Mouse (Mus musculus): Measurements from ENCODE around the gene Macrod1. TPM values are rescaled to one million over a fixed set of nuclear protein-coding genes. Genes with fewer than 3 reads are reported as not detected.

Macrod1 gene
- total RNA-seq, 4 experiments from 2014 or later: 27.7 to 64.8 (median 40.3) TPM

DNA sequence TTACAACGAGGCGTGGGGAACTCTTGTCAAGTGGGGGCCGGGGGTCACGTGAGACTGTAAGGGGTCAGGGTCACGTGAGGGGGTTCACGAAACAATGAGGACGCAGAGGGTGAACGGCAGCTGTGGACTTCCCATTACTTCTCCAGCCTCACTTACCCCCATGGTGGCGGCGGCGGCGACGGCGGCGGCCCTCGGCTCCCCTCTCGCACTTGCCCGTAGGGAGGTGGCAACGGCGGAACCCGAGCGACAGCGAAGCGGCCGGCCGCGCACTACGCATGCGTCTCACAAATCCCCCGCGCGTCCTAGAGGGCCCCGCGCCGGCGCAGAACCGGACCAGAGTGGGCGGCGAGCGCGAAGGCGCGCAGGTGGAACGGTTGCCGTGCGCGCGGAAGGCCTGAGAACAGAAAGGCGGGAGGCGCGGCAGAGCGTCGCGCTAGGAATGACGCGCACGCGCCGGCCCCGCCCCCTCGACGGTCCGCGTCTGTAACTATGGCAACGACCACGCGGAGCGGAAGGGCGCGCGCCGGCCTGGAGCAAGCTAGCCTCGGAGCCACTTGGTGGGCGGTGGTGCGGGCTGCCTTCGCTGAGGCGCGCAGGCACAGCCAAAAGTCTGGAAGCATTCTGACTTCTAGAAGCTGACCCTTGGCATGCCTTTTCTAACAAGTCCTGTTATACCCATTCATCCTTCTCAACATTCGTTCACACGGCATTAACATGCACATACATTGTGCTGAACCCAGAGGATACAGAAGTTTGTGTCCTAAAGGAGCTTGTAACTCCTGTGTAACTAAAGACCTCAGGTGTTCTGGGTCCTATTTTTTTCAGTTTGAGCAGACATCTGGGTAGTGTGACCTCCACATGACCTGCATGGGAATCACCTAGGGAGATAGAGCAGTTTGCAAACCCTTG lies 184.4 kb downstream of the Macrod1 start, which contains the start of gene Naa40:
Naa40 (minus strand) TSS at position 402 of the 909 bp plus-strand sequence.
- DNase-seq: peak; percentile 85

DNA sequence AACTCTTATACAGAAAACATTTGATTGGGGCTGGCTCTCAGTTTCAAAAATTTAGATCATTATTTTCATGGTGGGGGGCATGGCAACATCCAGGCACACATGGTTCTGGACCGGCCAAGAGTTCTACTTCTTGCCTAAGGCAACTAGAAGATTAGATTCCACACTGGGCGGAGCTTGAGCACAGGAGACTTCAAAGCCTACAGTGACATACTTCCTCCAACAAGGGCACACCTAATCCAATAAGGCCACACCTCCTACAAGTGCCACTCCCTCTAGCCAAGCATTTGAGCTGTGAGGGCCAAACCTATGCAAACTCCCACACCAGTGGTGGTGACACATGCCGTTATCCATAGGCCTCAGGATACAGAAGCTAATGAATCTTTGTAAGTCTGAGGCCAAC lies 189.4 kb downstream of the Macrod1 start:
- no peak for DNase-seq

Other genes with a start within 250 kb of the Macrod1 start
- 10 to 100 TPM; 30.2 to 42.5 (median 36.1) TPM for gene Rps6ka4, start 216.2 kb upstream of the Macrod1 start, total RNA-seq (2022)
- gene Ccdc88b, start 198.6 kb upstream of the Macrod1 start, total RNA-seq (2022): 1 to 10 TPM; 1.7 to 3.6 (median 2.4) TPM
- gene Trmt112, start 147.1 kb upstream of the Macrod1 start, total RNA-seq (2022): 100 to 1,000 TPM in 2 of 4 experiments, 10 to 100 TPM in 2; 83.2 to 116 (median 99.0) TPM
- 100 to 1,000 TPM; 197 to 273 (median 224) TPM for gene Prdx5, start 146.7 kb upstream of the Macrod1 start, total RNA-seq (2022)
- gene Esrra, start 135.0 kb upstream of the Macrod1 start, total RNA-seq (2022): 10 to 100 TPM; 38.3 to 45.1 (median 44.1) TPM
- not detected for gene Catsperz, start 131.4 kb upstream of the Macrod1 start, total RNA-seq (2022)
- gene Kcnk4, start 122.3 kb upstream of the Macrod1 start, total RNA-seq (2022): under 1 TPM in 2 of 4 experiments, not detected in 2; 0.14 to 0.24 TPM
- 10 to 100 TPM; 49.9 to 63.1 (median 56.6) TPM for gene Bad, start 114.9 kb upstream of the Macrod1 start, total RNA-seq (2022)
- 10 to 100 TPM; 55.6 to 66.1 (median 63.4) TPM for gene Gpr137, start 114.3 kb upstream of the Macrod1 start, total RNA-seq (2022)
- gene Ppp1r14b, start 81.8 kb upstream of the Macrod1 start, total RNA-seq (2022): 100 to 1,000 TPM; 153 to 231 (median 191) TPM
- 10 to 100 TPM; 40.1 to 83.9 (median 62.1) TPM for gene Plcb3, start 80.3 kb upstream of the Macrod1 start, total RNA-seq (2022)
- gene Fkbp2, start 76.3 kb upstream of the Macrod1 start, total RNA-seq (2022): 100 to 1,000 TPM in 2 of 4 experiments, 10 to 100 TPM in 2; 62.4 to 165 (median 91.8) TPM
- gene Vegfb, start 69.2 kb upstream of the Macrod1 start, total RNA-seq (2022): 100 to 1,000 TPM in 1 of 4 experiments, 10 to 100 TPM in 3; 86.5 to 119 (median 95.7) TPM
- 10 to 100 TPM; 38.4 to 55.9 (median 43.3) TPM for gene Dnajc4, start 64.2 kb upstream of the Macrod1 start, total RNA-seq (2022)
- gene Nudt22, start 60.7 kb upstream of the Macrod1 start, total RNA-seq (2022): 10 to 100 TPM; 36.6 to 56.0 (median 48.7) TPM
- 10 to 100 TPM; 11.0 to 18.6 (median 15.0) TPM for gene Trpt1, start 60.7 kb upstream of the Macrod1 start, total RNA-seq (2022)
- 10 to 100 TPM in 2 of 4 experiments, 1 to 10 TPM in 2; 6.4 to 10.8 (median 8.8) TPM for gene Fermt3, start 37.3 kb upstream of the Macrod1 start, total RNA-seq (2022)
- 100 to 1,000 TPM; 129 to 273 (median 162) TPM for gene Stip1, start 16.8 kb upstream of the Macrod1 start, total RNA-seq (2022)
- gene Flrt1, start 48.9 kb downstream of the Macrod1 start, total RNA-seq (2022): 10 to 100 TPM in 2 of 4 experiments, 1 to 10 TPM in 2; 2.9 to 27.5 (median 14.8) TPM
- gene Otub1, start 149.5 kb downstream of the Macrod1 start, total RNA-seq (2022): 100 to 1,000 TPM; 127 to 182 (median 149) TPM
- gene Cox8a, start 160.8 kb downstream of the Macrod1 start, total RNA-seq (2022): 100 to 1,000 TPM; 725 to 927 (median 846) TPM
- 10 to 100 TPM; 20.9 to 27.4 (median 24.4) TPM for gene Naa40, start 184.4 kb downstream of the Macrod1 start, total RNA-seq (2022)
- 1 to 10 TPM; 3.8 to 7.5 (median 5.3) TPM for gene Rcor2, start 210.5 kb downstream of the Macrod1 start, total RNA-seq (2022)

All from adrenal gland, adult 8-10 months (tissue).